Mouse (Mus musculus) ES-Bruce4 (cell line): ENCODE results near the gene Dnm1. TPM values are rescaled to one million over a fixed set of nuclear protein-coding genes. Genes with fewer than 3 reads are reported as not detected.
A peak's percentile ranks its signal among the peaks of the same experiment; 100 is the strongest.

ENCODE experiments used
- H3K27ac ChIP-seq: 2 replicates; pipeline ENCODE4 v1.5.1; 2012; ENCODE audit warnings: low read length, inconsistent platforms; ENCODE audit not compliant: insufficient read depth
- H3K27me3 ChIP-seq: 2 replicates; pipeline ENCODE4 v1.6.1; 2012; ENCODE audit warnings: mild to moderate bottlenecking, low read length, inconsistent platforms; ENCODE audit not compliant: control insufficient read depth, poor library complexity, insufficient read depth, severe bottlenecking
- H3K36me3 ChIP-seq: 2 replicates; pipeline ENCODE4 v1.6.1; 2012; ENCODE audit warnings: inconsistent platforms, mild to moderate bottlenecking, low read length, moderate library complexity; ENCODE audit not compliant: control insufficient read depth, poor library complexity, insufficient read depth, severe bottlenecking
- H3K4me1 ChIP-seq: one replicate; pipeline ENCODE4 v1.8.1; 2011; ENCODE audit warnings: low read length; ENCODE audit not compliant: control insufficient read depth, insufficient read depth
- H3K4me3 ChIP-seq: 2 replicates; pipeline ENCODE4 v1.5.1; 2011; ENCODE audit warnings: low read depth, mild to moderate bottlenecking, low read length
- H3K9ac ChIP-seq: 2 replicates; pipeline ENCODE4 v1.6.1; 2012; ENCODE audit warnings: low read depth, mild to moderate bottlenecking, inconsistent platforms; ENCODE audit not compliant: poor library complexity, severe bottlenecking
- H3K9me3 ChIP-seq: replicated peaks from 2 replicates; pipeline ENCODE4 v1.6.1; 2012; ENCODE audit warnings: mild to moderate bottlenecking, low read length, inconsistent platforms; ENCODE audit not compliant: control insufficient read depth, poor library complexity, insufficient read depth, severe bottlenecking
- CTCF ChIP-seq: IDR thresholded peaks from one replicate; pipeline ENCODE4 v1.8.1; 2011; ENCODE audit warnings: low read depth, low read length
- EP300 ChIP-seq: IDR thresholded peaks from 2 replicates; pipeline ENCODE4 v1.6.1; 2011; ENCODE audit warnings: low read depth, low read length; ENCODE audit not compliant: insufficient read depth
- POLR2A ChIP-seq: IDR thresholded peaks from one replicate; pipeline ENCODE4 v1.8.1; 2011; ENCODE audit warnings: low read length; ENCODE audit not compliant: insufficient read depth
- polyA plus RNA-seq: library from polyadenylated mRNA; stranded (reverse); fragments of >200 nt; gene quantifications from 2 replicates; pipeline ENCODE4 v1.2.4, GENCODE M21; 2011; ENCODE audit warnings: low read depth; ENCODE audit not compliant: missing spikeins, insufficient read depth, insufficient read length

Dnm1 gene
- 11.6 and 17.0 TPM in 2 replicates for polyA plus RNA-seq

GRCm38 (mm10) chr2:32353007-32353542 lies at the start of gene Dnm1:
Gene Dnm1 (minus strand): TSS chr2:32353338.
- Histone ChIP-seq H3K9ac (peak within 1 kb of the TSS; percentile 86), H3K9me3 (no peaks in the 10 kb centered on the region), H3K36me3 (no peaks in the 10 kb centered on the region), H3K4me1 (peaks cover 16% of the 10 kb centered on the region), H3K27me3 (no peaks in the 10 kb centered on the region), H3K4me3 (peak within 1 kb of the TSS; percentile 72), H3K27ac (no peak within 1 kb of the TSS)
- TF ChIP-seq EP300, result 0 out of 2 replicates have a peak, but pooled peaks have one; percentile 32
- no peak for TF ChIP-seq POLR2A
- peak; percentile 72 for TF ChIP-seq CTCF

GRCm38 (mm10) chr2:32396695-32397094 lies 43.6 kb upstream of the Dnm1 start:
- TF ChIP-seq CTCF, result no peak
- TF ChIP-seq EP300, result no peak
- TF ChIP-seq POLR2A, result no peak
- no peaks in the 10 kb centered on the region for H3K27me3 ChIP-seq
- H3K36me3 ChIP-seq, result no peaks in the 10 kb centered on the region
- peak overlapping the region; percentile 89 for H3K4me3 ChIP-seq
- no peak overlapping the region for H3K27ac ChIP-seq
- H3K9ac ChIP-seq, result peak overlapping the region; percentile 65
- no peaks in the 10 kb centered on the region for H3K4me1 ChIP-seq
- no peaks in the 10 kb centered on the region; the same call in 1 of the 2 replicates for H3K9me3 ChIP-seq

GRCm38 (mm10) chr2:32395946-32396621 lies 42.9 kb upstream of the Dnm1 start:
- peak overlapping the region; percentile 65 for H3K9ac ChIP-seq
- H3K4me1 ChIP-seq, result no peaks in the 10 kb centered on the region
- H3K27ac ChIP-seq, result no peak overlapping the region
- H3K36me3 ChIP-seq, result no peaks in the 10 kb centered on the region
- no peaks in the 10 kb centered on the region; the same call in 1 of the 2 replicates for H3K9me3 ChIP-seq
- peak overlapping the region; percentile 89 for H3K4me3 ChIP-seq
- no peaks in the 10 kb centered on the region for H3K27me3 ChIP-seq
- no peak for TF ChIP-seq EP300
- TF ChIP-seq CTCF, result no peak
- no peak for TF ChIP-seq POLR2A

GRCm38 (mm10) chr2:32395484-32395945 lies 42.4 kb upstream of the Dnm1 start, which contains the start of gene Ptges2:
Gene Ptges2 (plus strand): TSS chr2:32395896.
- no peaks in the 10 kb centered on the region; the same call in 1 of the 2 replicates for H3K9me3 ChIP-seq
- H3K9ac ChIP-seq, result peak within 1 kb of the TSS; percentile 65
- H3K27ac ChIP-seq, result no peak within 1 kb of the TSS
- no peaks in the 10 kb centered on the region for H3K27me3 ChIP-seq
- H3K4me1 ChIP-seq, result no peaks in the 10 kb centered on the region
- H3K36me3 ChIP-seq, result no peaks in the 10 kb centered on the region
- H3K4me3 ChIP-seq, result peak within 1 kb of the TSS; percentile 89
- TF ChIP-seq CTCF, result no peak
- no peak for TF ChIP-seq EP300
- no peak for TF ChIP-seq POLR2A

- no peaks in the 10 kb centered on the region for H3K4me1 ChIP-seq
- H3K9ac ChIP-seq, result peak overlapping the region; percentile 65
- H3K27me3 ChIP-seq, result no peaks in the 10 kb centered on the region
- H3K9me3 ChIP-seq, result no peaks in the 10 kb centered on the region; the same call in 1 of the 2 replicates
- no peak for TF ChIP-seq POLR2A
- TF ChIP-seq EP300, result no peak
- peak; percentile 51 for TF ChIP-seq CTCF
- H3K36me3 ChIP-seq, result no peaks in the 10 kb centered on the region
- H3K4me3 ChIP-seq, result peak overlapping the region; percentile 89
- no peak overlapping the region for H3K27ac ChIP-seq
Measured at GRCm38 (mm10) chr2:32394973-32395372, 41.8 kb upstream of the Dnm1 start.

GRCm38 (mm10) chr2:32392063-32392462 lies 38.9 kb upstream of the Dnm1 start:
- Histone ChIP-seq H3K4me1 (no peaks in the 10 kb centered on the region), H3K9ac (no peak overlapping the region), H3K36me3 (no peaks in the 10 kb centered on the region), H3K9me3 (no peaks in the 10 kb centered on the region; the same call in 1 of the 2 replicates), H3K27ac (no peak overlapping the region), H3K27me3 (no peaks in the 10 kb centered on the region), H3K4me3 (no peak overlapping the region)
- TF ChIP-seq EP300, result no peak
- no peak for TF ChIP-seq CTCF
- TF ChIP-seq POLR2A, result no peak
